Mouse (Mus musculus) brain, embryonic 14.5 days (tissue): ENCODE data around the gene Cd63. TPM values are rescaled to one million over a fixed set of nuclear protein-coding genes. Genes with fewer than 3 reads are reported as not detected.

Experiments
- DNase-seq: peaks from one replicate; pipeline ENCODE4 v3.0.0-alpha.2; 2011; ENCODE audit warnings: low read depth
- CTCF ChIP-seq: fragments of 200-500 bp; IDR thresholded peaks from 2 replicates; pipeline ENCODE4 v1.5.1; 2012; ENCODE audit warnings: inconsistent platforms, mild to moderate bottlenecking, moderate library complexity, borderline replicate concordance; ENCODE audit not compliant: insufficient read depth, insufficient read length; ENCODE audit errors: extremely low read depth
- POLR2A ChIP-seq: fragments of 200-500 bp; IDR thresholded peaks from 2 replicates; pipeline ENCODE4 v1.6.1; 2012; ENCODE audit warnings: mild to moderate bottlenecking, inconsistent platforms, borderline replicate concordance; ENCODE audit not compliant: poor library complexity, insufficient read depth, insufficient read length, severe bottlenecking; ENCODE audit errors: extremely low read depth
- polyA plus RNA-seq: library from polyadenylated mRNA; depleted of rRNA; stranded (reverse); fragments of >200 nt; gene quantifications from 2 replicates; pipeline ENCODE4 v1.2.3, GENCODE M21; 2012

Cd63 gene
- polyA plus RNA-seq, 1 experiment, result 74.0 TPM

DNA sequence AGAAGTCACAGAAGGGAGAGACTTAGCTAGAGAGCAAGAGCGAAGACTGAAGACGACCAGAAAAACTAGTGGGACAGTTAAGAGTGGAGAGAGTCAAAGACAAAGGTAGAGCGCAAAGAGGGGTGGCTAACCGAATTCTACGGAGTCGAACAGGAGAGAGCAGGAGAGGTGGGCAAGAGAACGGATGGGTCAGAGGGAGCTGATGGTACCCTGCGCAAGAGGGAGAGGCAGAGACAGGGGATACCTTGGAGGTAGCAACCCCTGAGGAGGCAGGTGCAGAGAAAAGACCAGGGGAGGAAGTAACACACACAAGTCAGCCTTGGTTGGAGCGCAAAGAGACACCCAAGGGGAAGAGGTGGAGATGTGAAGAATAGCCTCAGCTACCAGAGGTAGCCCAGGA, 8.5 kb upstream of the Cd63 start:
- DNase-seq, result no peak
- TF ChIP-seq CTCF, result no peak
- no peak for TF ChIP-seq POLR2A

DNA sequence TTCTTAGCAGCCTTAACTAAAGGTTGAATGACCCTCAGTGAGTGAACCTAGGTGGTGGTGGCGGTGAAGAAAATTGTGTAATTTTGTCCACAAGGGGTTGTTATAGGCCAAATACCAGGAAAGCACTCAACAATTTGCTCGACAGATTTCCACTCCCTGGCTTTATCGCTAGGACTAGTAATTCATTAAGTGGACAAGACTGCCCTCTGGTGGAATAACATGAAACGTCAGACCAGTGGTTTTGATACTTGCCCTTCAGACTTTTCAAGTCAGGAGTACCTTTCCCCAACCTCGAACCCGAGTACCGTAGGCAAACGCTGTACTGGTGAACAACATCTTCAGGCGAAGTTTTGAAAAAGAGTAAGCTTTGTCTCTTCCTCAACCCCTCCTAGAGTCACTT, 5.4 kb upstream of the Cd63 start:
- TF ChIP-seq CTCF (peak; percentile 69; the same call in 1 of the 2 replicates), POLR2A (no peak)
- DNase-seq, result peak; percentile 92

DNA sequence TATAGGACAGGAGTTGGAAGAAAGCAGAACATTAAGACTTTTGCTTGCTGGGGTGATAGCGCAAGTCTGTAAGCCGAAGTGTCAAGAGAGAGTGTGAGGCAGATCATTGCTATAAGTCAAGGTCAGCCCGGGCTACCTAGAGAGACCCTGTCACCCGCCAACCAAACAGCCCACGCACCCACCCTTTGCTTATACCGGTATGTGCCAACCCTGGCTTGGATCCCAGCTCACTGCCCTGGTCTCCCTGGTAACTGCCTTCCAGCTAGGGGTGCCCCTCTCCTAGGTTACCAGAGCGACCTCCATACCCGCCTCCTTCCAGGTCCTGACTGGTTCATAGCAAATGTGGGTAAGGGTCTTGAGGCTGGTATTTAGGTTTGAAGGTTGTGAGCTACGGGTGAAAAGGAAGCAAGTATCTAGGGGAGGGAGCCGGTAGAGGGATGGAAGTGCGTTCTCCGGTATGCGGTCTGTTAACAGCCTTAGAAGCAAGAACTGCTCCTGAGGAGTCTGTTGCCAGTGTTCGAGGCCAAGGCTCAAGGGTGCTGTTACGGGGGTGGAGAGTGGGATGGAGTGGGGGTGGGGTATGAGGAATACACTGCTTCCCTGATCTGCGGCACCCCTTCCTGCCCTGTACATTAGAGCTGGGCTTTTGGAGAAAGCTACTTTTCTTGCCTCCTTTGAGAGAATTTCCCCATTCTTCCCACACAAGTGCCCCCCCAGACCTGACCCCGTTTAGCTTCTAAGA, 4.7 kb upstream of the Cd63 start:
- DNase-seq, result peak; percentile 83
- no peak for TF ChIP-seq CTCF
- TF ChIP-seq POLR2A, result no peak

DNA sequence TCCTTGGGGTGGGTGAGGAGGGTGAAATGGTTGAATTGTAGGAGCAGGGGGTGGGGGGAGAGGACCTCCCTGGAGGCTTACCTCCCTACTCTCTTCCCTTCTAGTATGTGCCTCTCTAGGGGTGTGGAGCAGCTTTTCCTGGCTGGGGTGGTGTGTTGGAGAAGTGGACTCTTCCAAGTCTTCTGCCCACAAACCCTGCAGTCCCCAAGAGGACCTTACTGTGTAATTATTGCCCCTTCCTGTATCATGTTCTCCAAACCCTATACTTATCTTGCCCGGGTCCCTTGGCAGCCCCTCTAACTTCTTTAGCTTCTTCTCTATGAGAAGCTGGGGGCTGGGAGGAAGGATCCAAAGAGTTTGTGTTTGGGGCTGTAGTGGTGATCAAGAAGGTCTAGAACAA, 4.0 kb upstream of the Cd63 start:
- TF ChIP-seq POLR2A (no peak), CTCF (no peak)
- no peak for DNase-seq

DNA sequence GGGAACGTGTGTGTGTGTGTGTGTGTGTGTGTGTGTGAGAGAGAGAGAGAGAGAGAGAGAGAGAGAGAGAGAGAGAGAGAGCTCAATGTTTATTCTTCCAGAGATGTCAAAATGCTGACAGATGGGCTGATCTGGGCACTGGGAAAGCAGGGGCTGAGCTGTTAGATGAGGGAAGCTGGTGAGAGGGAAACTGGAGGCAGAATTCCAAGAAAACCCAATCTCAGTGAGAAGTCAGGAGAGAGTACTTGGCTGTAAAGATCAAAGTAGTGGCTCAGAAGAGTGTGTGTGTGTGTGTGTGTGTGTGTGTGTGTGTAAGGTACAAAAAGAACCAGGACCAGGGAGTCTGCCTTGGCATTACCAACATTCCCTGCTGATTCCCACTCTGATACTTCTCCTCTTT, 3.3 kb upstream of the Cd63 start:
- peak; percentile 81 for DNase-seq
- TF ChIP-seq CTCF (no peak), POLR2A (no peak)

DNA sequence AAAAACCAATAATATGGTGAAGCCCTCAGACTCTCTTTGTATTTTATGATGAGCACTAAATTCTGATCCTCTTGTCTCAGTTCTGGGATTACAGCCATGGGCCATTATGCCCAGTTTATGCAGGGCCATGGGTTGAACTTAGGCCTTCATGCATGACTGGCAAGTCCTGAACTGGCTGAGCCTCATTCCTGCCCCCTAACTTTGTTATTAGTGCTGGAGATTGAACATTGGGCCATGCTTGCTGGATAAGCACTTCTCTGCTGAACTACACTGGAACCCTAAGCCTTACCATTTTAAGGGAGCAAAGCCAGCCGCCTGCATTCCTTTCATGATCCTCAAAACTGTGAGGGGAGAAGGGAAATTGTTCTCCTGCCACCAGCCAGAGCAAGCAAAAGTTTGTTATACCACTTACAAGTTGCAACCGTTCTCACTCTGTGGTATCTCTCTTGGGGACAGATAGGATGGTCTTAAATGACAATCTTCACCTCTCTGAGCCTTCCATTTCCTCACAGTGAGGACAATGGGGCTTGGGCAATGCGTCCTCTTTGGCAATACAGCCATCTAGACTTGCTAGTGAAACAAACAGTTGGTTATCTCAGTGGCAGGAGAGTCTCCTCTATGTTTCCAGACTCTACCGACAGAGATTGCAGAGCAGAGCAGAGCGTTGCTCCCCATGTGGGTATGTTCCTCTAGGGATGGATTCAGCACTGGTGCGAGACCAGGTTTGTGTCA, 864 bp upstream of the Cd63 start:
- TF ChIP-seq POLR2A (no peak), CTCF (no peak)
- no peak for DNase-seq

DNA sequence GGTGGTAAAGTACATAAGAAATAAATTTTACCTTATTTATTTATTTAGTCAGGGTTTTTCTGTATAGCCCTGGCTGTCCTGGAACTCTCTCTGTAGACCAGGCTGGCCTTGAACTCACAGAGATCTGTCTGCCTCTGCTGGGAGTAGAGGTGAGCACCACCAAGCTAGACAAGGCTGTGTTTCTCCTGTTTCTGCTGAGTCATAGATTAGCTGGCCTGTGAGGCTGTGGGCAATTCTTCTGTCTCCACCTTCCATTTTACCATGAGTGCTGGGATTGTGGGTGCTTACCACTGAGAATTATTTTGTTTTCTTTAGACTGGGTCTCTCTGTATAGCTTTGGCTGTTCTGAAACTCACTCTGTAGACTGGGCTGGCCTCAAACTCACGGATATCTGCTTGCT, 620 bp downstream of the Cd63 start:
- DNase-seq, result no peak
- TF ChIP-seq CTCF (no peak), POLR2A (no peak)

DNA sequence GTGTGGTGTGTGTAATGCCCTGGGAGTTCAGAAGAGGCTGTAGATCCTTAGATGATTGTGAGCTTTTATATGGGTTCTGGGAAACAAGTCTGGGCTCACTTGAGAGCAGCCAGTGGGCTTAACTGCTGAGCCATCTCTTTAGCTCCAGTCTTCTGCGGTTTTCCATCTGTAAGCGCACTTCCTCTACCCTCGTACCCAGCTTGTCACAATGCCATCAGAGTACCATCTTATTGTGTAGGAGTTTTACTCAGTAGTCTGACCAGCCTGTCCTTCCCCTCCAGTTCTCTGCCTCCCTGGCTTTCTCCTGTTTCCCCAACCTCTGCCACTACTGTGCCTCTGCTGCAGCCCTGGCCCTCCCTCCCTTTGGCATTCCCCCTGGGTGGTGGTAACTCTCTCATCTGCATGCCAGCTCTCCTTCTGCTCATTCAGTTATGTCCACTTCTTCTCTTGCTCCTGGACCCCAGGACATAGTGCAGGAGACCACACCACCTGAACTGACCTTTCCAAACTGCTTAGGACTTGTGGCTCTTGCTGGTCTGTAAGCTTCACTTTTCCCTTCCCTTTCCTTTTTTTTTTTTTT, 1.7 kb downstream of the Cd63 start:
- no peak for TF ChIP-seq CTCF
- TF ChIP-seq POLR2A, result no peak
- no peak for DNase-seq

DNA sequence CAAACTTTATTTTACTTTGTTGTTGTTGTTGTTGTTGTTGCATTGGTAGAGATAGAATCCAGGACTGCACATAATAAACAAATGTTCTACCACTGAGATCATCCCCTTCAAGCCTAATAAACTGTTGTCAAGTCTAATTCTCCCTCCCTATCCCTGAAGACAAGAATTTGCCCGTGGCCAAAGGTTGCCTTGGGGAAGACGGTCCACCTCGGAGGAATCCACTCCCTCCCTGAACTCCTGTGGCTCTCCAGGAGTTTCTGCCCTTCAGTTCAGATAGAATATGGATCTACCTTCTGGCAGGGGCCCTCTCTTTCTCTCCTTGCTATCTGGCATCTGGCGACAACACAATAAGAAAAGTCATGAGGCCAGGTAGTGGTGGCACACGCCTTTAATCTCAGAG, 4.0 kb downstream of the Cd63 start:
- TF ChIP-seq POLR2A (no peak), CTCF (no peak)
- no peak for DNase-seq

DNA sequence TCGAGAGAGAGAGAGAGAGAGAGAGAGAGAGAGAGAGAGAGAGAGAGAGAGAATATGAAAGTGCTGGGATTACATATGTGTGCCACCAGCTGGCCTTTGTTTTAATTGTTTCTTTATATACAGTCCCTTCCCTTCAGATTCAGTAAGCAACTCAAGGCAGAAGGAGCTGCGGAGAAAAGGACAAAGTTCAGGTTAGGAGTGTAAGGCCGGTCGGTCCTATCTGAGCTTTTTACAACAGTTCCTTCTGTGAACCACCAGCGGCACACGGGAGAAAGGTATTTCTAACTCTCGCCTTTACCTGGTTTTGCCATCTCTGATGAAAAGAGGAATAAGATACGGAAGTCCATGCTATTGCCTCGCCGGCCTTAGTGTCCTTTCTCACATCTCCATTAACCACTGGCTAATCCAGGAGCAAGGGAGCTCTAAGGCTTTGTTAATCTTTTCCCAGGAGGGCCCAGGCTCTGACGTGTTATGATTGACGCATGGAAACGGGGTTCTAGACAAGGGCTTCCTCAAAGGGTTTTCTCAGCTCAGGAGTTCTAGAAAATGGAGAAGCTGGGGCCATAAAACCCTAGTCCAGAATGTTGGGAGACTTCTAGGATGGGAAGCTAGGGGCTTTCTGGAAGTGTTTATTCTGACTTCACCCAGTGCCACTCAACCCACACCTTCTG, 8.1 kb downstream of the Cd63 start:
- no peak for TF ChIP-seq CTCF
- no peak for DNase-seq

DNA sequence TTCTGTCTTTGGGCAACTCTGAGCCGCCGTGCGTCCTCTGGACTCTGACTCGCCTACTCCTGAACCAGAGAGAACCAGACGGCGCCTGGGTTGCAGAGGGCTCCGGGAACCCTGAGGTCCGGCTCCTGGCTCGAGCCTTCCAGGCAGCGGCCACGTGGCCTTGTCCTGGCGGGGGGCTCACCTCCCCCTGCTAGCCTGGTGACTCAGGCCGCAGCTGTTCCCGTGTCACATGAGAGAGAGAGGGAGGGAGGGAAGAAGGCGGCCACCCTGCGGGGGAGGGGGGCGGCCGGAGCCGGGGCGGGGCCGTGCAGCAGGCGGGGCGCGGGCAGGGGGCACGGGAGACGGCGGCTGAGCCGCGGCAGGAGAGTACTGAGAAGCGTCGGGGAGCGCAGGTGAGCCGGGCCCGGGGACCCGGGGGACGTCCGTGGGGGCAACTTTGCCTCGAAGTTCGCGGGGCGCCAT, 8.8 kb downstream of the Cd63 start:
- peak; percentile 88 for DNase-seq
- TF ChIP-seq CTCF (no peak), POLR2A (0 out of 2 replicates have a peak, but pooled peaks have one; percentile 33)
